Mouse (Mus musculus) hindlimb bud, embryonic 11.5 days (tissue): ENCODE measurements around the gene Npl.

Experiments
- DNase-seq: peaks from one replicate; pipeline ENCODE4 v3.0.0-alpha.2; 2012; ENCODE audit warnings: low read depth, low spot score; ENCODE audit errors: extremely low spot score

Npl gene

DNA sequence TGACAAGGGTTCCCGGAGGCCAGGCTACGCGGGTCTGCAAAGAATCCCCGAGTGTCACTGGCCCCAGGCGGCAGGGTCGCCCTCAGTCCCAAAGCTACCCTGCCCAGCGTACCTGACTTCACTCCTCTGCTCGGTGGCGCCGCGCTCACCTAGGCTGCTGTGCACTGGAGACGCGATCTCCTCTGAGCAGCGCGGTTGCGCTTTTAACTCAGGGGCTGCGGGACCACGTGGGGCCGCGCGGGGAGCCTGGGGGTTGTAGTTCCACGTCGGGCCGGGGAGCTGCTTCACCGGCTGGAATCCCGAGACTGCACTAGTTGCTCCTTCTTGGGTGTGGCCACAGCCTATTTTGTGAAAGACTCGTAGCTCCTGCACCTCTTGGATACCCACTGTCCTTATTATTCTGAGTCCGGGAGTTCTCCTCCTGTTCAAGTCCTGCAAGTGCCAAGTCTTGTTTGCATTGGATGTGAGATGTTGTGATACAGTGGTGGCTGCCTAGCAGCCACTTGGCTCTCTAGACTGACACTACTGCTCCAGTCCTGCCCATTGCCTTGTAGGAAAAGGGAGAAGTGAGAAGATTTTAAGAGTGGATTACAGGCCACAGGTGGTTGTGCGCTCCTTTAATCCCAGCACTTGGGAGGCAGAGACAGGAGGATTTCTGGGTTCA, at the start of gene Npl:
Npl (minus strand) TSS at position 510 of the 664 bp plus-strand sequence.
- DNase-seq: no peak

DNA sequence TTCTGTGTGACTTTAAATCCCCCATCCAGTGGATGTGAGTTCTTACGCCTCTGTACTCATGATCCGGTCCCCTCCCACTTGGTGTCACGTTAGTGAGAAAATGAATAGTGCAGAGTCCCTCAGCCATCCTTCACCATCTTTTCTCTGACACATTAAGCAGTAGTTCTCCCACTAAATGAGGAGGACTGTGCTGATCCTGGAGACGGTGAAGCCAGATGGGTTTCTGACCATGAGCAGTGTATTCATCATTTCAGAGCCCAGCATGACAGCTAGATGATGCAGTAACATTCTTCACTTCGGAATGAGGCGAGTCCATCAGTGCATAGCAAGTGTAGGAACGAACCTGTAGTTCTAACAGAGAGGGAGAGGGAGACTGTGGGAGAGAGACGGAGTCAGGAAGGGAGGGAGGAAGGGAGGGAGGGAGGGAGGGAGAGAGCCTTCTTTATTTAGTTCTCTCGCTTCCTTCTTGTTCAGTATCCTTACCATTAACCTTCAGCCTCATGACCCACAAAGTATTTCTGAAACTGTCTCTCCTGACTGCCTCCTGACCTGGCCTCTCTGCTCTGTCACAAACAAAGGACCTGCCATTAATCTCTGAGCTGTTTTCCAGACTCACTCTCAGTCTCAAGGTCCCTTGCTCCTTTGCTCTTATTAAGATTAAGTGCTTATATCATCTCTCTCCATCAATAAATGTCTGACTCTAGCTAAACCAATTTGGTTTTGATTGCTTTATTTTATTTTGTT, 49.6 kb upstream of the Npl start:
- DNase-seq: no peak

DNA sequence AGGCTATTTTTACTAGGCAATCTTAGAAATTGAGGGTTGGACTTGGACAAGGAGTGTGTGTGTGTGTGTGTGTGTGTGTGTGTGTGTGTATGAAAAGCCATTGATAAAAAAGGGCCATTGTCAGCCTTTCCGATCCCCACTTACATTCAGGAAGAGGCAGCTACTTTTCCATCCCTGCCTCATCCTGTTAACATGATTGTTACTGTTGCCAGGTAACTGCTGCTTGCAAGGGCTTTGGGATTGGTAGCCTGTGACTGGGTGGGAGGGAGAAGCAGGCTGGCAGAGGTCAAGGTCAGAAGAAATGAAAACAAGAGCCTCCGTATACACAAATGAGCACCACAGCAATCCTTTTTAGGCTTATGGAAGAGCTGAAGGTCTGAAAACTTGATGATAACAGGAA, 48.9 kb upstream of the Npl start:
- peak; percentile 30 for DNase-seq

DNA sequence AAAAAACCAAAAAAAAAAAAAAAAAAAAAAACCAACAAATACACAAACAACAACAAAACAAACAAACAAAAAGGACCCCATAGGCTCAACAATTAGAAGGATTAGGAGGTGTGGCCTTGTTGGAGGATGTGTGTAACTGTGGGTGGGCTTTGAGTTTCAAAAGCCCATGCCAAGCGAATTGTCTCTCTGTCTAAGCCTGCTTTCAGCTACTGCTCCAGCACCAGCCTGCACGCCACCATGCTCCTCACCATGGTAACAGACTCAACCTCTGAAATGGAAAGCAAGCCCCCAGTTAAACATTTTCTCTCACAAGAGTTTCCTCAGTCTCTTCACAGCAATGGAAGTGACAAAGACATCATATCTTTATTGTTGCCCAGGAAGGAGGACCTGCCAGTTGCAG, 43.8 kb upstream of the Npl start:
- DNase-seq: no peak

DNA sequence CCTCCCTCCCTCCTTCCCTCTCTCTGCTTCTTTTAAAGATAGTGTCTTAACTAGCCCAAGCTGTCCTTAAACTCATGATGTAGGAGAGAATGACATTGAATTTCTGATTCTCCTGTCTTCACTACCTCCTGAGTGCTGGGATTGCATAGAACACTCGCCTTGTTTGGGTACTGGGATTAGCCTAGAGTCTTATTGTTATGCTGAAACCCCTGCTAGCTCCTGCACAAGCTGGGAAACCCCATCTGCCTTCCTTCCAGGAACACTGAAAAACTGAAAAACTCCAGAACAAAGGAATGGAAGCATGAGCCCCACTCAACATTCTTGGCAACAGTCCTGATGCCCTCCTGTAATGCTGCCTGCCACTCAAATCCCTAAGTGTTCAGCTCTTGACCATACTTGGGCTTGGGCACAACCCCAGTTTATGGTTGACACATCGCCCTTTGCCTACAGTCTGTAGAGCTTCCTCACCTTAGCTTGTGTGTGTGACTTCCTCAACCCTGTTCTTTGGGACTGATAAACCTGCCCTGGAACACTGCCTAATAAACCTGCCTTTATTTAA, 40.4 kb upstream of the Npl start:
- no peak for DNase-seq

DNA sequence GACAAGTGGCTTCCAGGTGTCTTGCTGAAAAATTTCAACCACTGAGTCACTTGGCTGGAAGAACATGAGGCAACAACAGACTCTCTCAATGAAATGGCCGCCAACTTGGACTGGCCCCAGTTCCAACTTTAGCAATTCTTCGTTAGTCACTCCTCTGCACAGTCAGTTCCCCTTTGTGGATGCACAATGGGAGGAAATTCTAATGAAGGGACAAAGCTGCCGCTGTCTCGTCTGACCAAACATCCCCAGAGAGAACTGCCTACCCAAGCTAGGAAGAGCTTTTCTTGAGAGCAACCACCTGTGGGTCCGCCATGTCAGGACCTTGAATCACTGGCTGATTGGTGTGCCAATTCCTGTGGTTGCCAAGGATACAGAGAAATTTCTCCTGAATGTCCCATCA, 38.1 kb upstream of the Npl start:
- DNase-seq: no peak

DNA sequence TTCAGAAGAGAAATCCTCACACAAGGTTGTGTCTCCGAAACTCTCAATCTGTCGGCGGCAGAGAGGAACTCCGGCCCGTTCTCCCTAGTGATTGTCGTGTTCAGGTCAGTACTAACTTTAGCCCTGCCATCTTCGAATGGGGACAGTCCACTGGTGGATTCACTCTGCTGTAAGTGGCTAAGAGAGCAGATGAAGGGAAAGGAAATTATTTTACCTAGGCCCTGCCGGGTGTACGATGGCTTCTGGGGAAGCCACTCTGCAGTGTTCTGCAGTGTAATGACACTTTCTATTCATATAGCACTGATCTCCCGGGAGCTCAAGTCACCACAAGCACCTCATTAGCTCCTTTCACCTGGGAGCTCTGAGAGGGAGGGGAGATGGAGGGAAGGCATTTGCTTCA, 37.0 kb upstream of the Npl start:
- DNase-seq: no peak

DNA sequence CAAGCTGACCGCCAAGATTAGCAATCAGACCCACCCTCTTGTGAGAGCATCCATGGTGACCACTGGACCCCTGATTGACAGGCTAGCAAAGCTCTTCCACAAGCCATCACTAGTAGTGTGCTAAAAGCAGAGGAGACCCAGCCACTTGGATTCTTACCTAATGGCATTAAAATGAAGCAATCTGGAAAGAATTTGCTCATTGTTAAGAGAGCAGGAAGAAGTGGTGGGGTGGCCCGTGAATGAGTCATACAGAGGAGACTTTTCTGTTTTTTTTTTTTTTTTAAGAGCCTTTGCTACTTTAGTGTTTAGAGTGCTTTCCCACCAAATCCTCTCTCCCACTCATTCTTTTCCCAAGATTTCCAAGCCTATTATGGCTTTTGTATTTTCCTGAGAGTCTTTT, 35.9 kb upstream of the Npl start:
- no peak for DNase-seq

DNA sequence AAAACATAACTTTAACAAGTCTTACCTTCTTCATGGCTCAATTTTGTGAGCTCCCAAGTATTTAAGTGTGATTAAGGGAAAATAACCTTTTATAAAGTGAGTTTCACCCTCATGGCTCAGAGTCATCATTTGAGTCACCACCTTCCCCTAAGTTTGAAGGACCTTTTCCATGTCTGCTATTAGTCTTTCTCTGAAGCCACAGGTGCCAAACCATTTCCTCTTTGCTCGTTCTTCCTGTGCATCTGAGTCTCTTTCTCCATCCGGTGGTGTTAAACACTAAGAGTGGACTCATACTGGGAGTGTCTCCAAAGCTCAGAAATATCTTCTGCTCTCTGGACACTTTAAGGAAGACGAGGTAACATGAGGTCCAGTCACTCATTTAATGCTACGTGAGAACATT, 33.3 kb upstream of the Npl start:
- no peak for DNase-seq

DNA sequence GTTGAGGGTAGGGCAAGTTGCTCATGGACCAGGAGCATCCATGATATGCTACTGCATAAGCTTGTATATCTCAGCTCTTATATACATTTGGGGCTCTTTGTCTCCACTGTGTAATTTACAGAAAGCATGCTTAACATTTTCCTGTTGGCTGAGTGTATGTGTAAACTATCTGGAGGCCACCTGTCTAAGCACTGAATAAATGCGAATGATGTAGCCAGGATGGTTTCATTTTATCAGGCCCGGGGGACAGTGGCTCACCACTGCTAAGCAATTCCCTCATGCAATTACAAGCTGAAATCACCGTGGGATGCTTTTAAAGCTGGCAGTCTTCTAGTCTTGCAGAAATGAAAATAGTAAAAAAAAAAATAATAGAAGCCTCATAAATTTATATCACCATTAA, 24.9 kb upstream of the Npl start:
- DNase-seq: no peak

DNA sequence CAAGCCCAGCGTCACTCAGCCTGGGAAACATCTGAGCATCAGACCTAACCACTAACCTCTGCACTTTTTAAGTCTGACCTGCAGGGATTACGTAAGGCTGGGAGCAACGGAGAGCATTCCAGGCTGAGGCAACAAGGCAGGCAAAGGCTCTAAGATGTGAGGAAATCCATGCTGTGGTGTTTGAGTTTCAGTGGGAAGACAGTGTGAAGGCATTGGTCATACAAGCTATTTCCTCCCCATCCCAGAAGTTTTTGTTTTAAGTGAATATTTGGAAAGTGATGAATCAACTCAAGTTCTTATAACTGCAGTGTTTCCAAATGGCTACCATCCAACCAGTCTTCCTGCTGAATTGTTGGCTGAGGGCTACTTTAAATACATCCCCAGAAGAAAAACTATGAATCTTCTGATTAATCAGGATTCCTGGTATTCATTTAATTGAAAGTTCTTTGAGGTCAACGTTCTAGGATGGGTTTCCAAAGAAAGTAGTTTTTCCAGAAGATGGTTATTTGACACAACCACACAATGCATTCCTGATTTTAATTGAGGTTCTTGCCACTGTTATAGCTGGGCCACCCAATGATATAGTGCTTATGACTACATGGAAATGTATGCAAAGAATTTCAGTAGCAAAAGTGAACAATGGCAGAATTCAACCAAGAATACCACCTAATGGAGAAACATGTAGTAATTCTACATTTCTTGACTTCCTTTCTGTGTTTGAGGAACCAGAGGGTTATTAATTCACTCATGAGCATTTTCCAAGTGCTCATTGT, 22.6 kb upstream of the Npl start:
- DNase-seq: no peak

DNA sequence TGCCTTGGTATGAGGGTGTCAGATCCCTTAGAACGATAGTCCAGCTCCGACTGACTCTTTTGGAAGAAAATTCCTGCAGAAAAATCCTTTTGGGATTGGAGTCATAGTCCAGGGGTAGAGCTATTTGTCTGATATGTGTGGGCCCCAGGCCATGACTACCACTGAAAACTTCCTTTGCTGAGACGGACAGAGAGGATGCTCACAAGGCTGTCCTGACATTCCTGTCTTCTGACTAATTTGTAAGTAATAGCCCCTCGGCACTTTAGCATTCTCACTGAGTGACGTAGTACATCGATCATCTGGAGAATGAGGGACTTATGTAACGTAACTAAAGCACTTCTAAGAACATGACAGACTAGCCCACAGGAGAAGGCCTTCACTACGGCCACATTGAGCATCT, 15.9 kb upstream of the Npl start:
- no peak for DNase-seq

DNA sequence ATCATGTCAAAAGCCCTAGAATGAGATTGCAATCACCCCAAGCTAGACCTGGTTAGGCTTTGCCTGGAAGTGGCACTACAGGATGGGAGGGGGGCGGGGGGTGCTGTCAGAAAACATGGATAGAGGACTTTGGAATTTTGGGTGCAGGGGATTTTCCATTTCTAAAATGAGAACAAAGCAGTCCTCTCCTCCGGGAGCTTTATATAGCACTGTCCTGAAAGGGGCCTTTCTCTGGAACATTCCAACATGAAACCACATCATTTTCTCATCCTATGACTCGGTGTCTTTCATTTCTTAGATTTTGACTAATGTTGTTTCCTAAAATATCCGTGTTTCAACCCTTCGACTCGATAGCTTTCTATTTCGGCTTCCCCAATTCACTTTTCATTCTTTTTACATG, 14.9 kb upstream of the Npl start:
- no peak for DNase-seq

DNA sequence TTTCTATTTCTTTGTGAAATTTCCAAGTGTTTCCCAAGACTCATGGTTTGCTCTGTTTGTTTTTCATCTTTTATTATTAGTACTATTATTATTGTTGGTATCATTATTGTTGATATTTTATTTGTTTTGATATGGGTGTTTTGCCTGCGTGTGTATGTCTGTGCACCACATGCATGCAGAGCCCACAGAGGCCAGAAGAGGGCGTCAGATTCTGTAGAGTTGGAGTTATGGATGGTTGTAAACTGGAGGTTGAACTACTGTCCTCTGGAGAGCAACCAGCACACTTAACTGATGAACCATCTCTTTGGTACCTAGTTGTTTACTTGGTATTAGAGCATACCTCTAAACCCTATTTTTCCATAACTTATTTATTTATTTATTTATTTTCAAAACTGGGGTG, 13.8 kb upstream of the Npl start:
- no peak for DNase-seq

DNA sequence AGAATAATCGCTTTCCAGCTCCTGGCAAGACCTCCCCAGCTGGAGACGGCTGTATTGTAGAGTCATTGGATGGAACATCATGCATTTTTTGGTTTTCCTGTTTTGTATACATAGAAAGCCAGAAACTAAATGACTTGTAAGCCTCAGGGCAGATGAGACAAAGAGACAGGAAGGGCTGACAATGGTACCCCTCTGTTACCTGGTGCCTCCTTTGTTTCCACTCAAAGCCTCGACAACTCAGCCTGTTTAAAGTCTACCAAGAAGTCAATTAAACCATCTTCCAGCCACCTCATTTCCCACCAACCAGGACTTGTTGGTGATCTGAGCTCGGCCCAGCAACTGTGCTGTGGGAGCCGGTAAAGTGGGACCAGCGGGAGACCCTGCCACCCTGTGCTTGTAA, 11.0 kb upstream of the Npl start:
- no peak for DNase-seq

DNA sequence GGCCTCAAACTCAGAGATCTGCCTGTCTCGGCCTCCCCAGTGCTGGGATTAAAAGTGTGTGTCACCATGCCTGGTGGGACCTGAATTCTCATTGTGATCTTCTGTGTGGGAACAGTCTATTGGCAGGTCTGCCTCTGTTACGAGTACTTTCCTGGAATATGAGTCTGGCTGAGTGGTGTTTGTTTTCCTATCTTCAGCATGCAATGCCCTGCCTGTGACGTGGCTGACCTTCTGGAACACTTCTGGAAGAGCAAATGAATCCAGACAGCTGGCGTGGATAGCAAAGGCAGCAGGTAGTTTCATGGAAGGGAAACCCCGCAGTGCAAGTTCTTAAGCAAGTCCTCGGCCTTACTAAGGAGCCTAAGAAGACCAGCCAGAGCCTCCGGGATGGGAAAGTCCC, 9.9 kb upstream of the Npl start:
- DNase-seq: no peak

DNA sequence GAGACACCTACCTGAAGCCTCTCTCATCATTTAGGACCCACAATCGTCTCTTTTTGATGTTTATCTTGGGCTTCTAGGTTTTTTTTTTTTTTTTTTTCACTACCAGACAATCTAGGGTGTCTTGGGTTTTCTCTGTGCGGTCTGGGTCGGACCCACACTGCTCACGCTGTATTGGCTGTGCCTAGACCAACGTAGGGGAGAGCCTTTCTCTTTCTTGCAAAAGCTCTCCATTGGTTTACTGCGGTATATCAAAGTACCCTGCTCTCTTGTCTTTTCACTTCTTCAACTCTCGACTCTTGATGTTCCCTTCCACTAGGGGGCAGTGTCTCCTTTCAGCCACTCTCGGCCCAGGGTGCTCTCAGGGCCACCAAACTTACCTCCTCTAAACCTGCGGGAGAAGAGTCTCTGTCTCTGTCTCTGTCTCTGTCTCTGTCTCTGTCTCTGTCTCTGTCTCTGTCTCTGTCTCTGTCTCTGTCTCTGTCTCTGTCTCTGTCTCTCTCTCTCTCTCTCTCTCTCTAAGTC, 9.3 kb upstream of the Npl start:
- peak; percentile 46 for DNase-seq

DNA sequence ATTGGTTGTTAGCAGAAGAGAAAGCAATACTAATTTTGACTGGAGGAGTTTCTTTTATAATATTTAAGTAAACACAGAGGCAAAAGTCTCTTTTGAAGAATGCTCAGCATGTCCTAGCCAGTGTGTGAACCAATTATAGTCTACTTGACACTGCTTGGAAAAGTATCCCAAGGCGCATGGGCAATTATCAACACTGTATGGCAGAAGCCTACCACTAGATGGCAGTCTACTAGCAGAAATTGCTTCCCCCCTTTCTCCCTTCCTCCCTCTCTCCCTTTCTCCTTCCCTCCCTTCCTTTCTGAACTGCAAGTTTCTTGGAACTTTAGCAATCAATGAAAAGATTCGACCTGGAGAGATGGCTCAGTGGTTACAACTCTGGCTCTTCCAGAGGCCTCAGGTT, 7.1 kb upstream of the Npl start:
- DNase-seq: no peak

DNA sequence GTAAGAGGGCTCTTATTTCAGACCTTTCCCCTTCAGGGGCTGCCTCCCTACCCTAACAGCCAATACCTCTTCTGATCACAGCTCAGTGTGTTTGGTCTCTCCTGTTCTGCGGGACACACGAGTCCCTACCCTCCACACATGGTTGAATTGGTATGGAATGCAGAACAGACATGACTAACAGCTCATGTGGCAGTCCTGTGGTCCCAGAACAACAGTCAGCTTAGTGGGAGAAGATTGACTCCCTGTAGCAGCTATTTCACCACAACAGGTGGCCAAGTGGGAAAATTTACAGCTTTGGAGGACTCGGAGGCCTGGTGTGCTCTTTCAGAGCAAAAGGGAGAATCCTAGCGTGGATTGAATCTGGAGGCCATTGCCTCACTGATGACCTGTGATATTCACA, 6.4 kb upstream of the Npl start:
- DNase-seq: no peak

DNA sequence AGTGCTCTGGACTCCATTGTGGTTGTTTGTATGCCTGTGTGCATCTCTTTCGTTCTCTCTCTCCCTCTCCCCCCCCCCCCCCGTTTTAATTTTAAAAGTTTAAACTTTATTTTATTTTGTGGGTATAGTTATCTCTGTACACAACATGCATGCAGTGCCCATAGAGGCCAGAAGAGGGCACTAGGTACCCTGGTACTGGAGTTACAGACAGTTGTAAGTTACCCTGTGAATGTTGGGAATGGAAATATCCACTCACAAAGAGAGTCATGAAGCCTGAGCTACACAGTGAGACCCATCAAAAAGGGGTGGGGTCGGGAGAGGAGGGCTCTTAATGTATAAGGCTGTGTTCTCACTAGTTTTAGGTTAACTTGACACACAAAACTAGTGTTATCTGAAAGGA, 969 bp upstream of the Npl start:
- DNase-seq: no peak

DNA sequence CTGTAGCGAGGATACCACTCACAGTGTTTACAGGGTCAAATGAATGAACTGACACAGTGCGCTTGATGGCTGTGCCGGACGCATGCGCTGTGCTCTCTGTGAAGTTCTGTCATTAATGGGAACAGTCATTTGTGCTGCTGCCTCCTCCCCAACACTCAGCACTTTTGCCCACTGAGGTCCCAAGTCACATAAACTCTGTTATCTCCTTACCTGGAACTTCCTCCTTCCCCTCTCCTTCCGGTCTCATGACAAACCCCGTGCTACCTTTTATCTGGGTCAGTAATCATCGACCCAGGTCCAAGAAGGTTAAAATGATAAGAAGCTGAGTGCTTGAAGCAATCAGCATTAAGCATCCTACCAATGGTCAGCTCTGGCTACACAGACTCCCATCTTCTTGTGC, 2.3 kb downstream of the Npl start:
- DNase-seq: no peak

DNA sequence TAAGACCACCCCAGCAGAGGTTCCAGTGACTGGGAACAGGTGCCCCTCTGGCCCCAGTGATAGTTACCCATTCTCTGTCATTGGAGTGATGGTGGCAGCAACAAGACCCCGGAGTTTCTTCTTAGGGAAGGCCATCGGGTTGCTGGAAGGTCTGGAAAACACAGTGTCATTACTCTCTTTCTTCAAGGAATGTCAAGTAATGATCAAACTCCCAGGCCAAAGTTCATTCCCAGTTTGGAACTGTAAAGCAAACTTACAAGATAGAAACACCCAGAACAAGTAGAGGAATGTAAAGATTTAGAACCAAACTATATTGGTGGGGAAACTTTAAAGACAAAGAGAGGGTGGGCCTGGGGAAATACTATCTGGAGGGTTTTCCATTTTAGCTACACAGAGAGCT, 4.6 kb downstream of the Npl start:
- DNase-seq: no peak
